Mouse (Mus musculus): ENCODE measurements around the gene Stx8.

Gene Stx8

DNA sequence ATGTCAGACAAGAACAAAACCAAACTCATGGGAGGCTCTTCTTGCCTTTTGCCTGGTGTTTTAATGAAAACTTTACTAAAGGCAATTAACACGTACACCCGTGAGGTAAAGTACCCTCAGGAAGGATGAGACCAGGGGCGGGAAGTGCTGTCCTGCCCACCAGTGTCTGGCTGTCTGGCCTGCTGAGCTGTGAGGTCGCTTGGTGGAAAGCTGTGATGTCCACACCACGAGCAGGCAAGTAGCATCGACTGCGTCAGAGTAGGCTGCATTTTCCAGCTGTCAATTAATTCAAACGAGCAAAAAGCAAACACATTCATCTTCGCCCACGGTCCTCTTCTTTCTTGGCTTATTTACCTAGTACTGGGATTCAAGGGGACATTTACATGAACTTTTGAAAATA, 232.7 kb downstream of the Stx8 start:
- DNase-seq (ENCODE audit: low spot score in 2 of 2): no peak

DNA sequence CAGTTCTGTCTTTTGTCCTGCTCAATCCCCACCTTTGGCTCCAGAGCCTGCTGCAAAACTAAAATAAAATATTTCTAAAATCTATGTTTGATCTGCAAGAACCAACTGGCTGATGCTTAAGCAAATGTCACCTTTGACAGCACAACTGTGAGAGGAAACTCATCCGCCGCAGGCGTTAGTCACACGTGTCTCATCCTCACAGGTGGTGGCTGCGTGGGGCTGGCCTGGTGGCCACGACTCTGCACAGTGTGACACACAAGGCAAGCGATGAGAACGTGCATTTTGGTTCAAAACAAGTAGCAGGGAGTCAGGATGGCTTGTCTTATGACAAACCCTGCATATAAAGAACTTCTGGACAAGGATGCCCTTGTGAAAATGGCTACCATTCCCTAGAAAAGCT, 233.1 kb downstream of the Stx8 start:
- DNase-seq (ENCODE audit: low spot score in 2 of 2): no peak

DNA sequence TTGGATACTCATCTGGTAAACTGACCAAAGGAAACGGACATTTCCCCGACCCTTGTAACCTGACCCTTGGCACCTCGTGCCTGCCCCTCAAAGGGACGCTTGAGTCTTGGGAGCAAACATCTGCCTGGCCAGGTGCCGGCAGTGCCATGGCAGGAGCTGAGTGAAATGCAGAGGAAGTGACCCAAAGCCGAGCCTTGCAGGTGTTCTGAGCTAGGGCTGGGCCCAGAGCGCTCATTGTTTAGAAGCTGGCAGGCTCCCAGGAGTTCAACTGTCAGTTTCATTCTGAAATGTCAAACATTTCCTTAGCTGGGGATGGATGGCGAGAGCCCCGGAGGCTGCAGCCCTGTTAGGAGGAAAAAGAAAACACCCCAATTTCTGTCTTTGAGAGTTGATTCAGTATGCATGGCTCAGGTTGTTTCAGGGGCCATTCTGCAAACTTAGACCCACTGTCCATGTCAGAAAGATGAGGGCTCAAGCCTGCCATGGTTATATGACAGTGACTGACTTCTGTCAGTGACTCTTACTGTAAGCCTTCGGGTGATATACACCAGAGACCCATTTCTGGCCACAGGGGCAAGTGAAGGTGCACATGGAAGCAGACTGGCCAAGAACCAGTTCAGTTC, 233.9 kb downstream of the Stx8 start:
- DNase-seq (ENCODE audit: low spot score in 2 of 2): no peak

GRCm38 (mm10) chr11:68200500-68200899, 234.5 kb downstream of the Stx8 start:
- DNase-seq (ENCODE audit: low spot score in 2 of 2): no peak

DNA sequence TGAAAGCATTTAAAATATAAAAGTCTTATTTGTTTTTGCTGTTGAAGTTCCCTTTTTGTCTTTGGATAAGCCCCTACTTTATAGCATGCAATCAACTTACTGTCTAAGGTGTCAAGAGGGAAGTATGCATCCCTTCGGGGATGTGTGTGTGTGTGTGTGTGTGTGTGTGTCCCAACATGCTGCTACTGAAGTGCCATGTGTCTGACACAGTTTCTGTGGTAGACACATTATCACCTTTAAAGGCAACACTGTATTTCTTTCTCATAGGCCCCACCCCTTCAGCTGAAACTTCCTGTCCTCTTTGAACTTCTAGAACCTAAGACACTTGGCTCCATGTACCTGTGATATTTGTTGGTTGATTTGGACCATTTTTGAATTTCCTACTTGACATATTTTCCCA, 235.1 kb downstream of the Stx8 start:
- no peak for DNase-seq (ENCODE audit: low spot score in 2 of 2)

DNA sequence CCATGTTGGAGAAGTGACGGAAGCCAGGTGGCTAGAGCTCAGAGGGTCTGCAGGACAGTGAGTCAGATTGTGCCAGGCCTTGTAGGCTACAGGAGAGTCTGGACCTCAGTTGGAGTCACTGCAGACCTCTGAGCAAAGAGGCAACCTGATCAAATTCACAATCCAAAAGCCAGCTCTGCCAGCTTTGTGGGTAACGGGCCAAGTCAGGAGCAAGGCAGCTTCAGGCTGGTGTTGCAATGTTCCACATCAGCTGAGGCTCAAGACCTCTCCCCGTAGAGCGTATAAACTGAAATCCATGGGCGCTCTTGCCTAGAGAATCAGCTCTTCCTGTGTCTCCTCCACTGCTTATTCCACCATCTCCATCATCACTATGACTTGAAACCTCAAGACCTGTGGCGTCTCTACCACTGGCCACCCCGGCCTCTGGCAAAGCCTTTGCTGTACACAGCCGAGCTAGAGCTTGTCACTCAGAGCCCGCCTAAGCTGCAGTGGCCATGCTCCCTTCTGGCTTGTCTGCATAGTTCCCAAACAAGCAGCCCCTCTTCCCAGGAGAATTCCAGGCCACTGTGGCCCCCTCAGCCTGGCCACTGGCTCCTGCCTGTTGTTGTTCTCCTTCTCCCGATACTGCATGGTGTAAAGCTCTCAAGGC, 235.9 kb downstream of the Stx8 start:
- DNase-seq (ENCODE audit: low spot score in 2 of 2): no peak

GRCm38 (mm10) chr11:68202561-68202960, 236.6 kb downstream of the Stx8 start:
- DNase-seq (ENCODE audit: low spot score in 2 of 2): no peak

DNA sequence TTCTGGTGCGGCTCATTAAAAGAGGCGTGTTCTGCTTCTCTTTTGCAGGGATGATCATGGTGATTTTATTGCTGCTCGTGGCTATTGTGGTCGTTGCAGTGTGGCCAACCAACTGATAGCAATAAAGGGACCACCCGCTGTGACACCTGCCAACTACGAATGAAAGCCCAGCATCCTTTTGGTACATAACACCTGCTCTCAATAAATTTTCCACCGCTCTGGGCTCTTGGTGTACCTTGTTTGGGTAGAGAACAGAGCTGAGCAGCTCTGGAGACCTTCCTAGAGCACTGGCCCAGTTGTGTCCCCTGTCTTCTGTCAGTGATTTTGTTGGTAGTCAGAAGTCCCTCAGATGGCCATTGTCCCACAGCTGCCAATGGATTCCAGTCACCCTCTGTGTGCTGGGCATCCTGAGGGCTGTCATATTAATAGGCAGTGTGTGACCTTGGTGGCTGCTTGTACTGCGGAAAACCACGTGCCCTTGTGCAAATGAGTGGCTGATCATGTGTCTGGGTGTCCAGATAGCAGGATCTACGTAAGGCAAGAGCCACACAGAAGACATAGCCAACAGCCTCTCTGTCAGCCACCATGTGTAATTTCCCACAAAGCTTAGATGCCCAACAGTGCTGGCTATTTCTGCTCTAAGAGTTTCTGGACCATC, 237.8 kb downstream of the Stx8 start:
- DNase-seq (ENCODE audit: low spot score in 2 of 2): no peak

DNA sequence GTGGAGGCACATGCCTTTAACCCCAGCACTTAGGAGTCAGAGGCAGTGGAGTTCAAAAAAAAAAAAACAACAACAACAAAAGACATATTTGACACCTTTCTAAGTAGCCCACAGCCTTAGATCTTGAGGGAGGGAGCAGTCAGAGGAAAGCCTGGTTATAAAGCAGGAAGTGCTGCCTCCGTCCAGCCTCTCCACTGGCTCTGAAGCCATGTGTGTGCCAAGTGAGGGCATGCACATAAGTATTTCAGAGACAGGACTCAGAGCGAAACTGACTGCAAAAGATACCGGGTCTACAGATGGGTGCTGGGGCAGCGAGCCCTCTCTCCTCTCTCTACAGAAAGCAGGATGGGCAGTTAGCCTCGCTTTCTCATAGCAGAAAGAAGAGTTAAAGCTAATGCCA, 238.4 kb downstream of the Stx8 start:
- DNase-seq (ENCODE audit: low spot score in 2 of 2): no peak

DNA sequence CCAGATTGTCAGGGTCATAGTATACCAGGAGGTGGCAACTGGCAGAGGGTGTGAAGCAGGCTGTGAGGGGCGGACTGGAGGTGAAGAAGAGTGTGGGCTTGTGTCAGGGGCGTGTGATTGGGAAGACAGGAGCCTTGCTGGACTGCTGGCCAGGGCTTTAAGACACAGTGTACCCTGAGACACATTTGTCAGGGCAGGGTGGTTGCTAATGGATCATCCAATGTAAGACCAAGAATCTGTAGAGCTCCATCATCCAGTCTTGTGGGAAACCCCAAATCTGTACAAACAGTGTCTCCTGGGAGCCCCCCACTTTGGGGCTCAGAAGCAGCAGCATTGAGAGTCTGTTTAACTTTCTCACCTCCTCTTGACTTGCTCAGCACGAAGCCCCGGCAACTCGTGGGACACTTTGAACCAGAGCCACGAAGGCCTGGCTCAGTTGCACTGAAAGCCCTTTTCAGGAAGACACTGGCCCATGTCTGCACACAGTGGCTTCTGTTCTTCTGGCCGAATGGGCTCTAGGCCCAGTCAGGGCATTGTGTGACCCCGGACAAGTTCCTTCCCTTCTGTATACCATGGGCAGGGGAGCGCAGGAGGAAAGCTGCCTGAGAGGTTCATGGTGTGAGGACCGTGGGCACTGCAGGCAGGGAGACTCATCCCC, 239.7 kb downstream of the Stx8 start:
- no peak for DNase-seq (ENCODE audit: low spot score in 2 of 2)

DNA sequence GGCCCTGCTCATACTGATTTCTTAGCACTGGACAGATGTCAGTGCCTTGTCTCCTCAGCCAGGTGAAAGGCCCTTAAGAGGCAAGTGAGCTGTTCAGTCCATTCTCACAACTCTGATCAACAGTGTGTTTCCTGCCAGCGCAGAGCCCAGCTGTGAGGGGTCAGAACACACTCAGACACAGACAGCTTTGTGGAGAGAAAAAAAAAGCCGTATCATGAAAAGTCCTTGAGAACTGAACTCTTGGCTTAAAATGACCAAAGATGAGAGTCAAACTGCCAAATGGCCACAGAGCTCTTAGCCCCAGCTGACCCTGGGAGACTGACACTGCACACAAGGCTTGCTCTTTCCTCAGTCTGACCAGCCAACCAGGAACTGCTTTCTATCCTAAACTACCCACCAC, 242.0 kb downstream of the Stx8 start:
- no peak for DNase-seq (ENCODE audit: low spot score in 2 of 2)

- no peak for DNase-seq (ENCODE audit: low spot score in 2 of 2)
Observed at GRCm38 (mm10) chr11:68208582-68208981, 242.6 kb downstream of the Stx8 start.

DNA sequence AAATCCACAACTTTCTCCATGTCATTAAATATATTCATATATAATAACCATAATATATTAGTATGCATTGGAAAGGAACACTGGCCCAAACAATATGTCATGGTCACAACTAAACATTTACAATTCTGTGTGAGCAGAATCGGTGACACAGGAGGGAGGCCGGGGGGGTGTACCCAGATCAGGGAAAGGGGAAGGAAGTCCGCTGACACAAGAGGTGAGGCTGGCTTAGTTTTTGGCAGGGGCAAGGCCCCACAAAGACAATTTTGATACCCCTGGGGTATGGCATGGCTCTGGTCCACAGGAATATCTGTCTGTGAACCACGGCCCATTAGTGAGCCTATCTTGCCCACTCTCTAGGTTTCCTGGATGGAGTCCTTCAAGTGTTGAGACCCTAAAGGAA, 243.5 kb downstream of the Stx8 start:
- DNase-seq (ENCODE audit: low spot score in 2 of 2): no peak

DNA sequence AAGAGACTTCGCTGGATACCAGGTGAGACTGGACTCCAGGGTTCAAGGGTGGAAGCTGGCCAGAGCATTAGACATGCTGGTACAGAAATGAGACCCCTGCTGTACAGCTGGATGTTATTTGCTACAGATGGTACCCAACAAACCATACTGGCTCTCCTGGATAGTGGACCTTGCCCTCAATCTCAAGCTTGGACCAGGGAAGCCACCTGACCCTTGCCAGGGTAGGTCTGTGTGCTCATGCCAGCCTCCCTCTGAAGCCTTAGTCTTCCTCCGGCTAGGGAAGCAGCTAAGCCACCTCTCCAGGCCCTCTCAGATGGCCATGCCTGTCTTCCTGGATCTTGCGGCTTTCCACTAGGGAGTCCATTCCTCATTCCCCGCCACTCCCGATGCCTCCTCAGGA, 244.7 kb downstream of the Stx8 start:
- no peak for DNase-seq (ENCODE audit: low spot score in 2 of 2)

DNA sequence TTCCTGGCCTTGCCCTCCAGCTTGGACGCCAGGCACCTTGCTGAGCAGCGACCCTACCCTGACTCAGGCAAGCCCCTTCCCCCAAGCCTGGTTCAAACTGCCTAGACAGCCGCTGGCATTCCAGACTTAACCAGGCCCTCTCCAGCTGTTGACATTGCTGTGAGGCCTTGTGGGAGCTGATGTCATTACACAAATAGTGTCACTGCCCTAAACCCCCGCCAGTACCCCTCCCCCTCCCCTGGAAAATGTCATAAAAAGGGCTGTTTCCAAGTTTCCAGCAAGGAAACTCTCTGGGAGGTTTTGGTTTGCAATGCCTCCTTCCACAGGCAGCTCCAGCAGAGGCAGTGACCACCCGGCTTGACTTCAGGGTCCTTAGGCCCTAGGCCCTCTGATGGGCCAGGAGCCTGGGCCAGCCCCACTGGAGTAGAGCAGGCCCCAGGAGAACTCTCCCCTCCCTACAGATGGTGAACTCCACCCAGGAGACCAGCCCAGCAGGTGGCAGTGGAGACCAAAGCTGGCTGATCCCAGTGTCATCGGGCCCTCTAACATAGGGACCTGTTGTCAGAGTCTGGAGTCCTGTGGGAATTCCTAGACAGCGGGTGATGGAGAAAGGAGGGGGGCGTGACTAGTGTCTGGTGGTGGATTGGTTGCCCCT, 246.1 kb downstream of the Stx8 start:
- DNase-seq (ENCODE audit: low spot score in 2 of 2): no peak

GRCm38 (mm10) chr11:68213896-68214295, 247.9 kb downstream of the Stx8 start:
- no peak for DNase-seq (ENCODE audit: low spot score in 2 of 2)

GRCm38 (mm10) chr11:68214496-68215205, 248.7 kb downstream of the Stx8 start:
- no peak for DNase-seq (ENCODE audit: low spot score in 2 of 2)

GRCm38 (mm10) chr11:68215206-68215912, 249.4 kb downstream of the Stx8 start:
- DNase-seq (ENCODE audit: low spot score in 2 of 2): peak in 1 of 2 experiments; percentile 52

- no peak for DNase-seq (ENCODE audit: low spot score in 2 of 2)
Observed at GRCm38 (mm10) chr11:68216041-68216440, 250.0 kb downstream of the Stx8 start.

DNA sequence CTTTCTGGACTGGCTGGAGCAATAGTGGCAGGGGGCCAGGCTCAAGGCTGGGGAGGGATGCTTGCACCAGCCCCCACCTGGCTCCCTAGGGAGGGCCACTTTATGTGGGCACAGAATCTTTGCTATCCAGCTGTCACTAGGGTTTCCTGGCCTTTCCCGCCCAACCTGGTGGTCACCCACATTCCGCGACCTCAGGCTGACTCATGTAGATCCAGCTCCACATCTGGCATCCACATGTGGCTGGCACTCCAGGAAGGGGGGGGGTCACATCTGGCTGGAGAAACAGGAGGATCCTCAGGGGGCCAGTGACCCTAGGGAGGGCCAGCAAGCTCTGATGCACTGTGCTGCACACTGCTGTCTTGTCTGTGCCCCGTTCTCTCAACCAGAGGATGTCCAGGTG, 254.7 kb downstream of the Stx8 start:
- no peak for DNase-seq (ENCODE audit: low spot score in 2 of 2)

DNA sequence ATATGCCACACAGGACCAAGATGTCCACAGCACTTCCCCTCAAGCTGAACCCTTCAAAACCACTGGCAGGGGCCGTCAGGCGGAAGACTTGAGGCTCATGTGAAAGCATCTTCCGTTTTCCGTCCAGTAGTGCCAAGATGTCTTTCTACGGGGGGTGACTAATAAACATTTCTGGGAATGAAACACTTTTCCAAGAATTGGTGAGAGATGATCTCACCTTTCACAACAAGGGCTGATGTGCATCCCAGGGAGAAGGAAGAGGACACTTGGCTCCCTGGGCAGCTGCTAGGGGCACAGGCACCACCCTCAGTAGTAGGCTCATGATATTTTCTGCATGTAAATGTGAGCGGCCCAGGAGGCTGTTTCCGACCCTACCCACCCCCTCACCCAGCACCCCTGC, 256.2 kb downstream of the Stx8 start:
- DNase-seq (ENCODE audit: low spot score in 2 of 2): no peak

All from cerebellum, postnatal 4 days (tissue).